In genomic region chr3:140933156-140933555, GRCm38 (mm10) we compare ENCODE assay signal across 15 mouse cellular contexts.
A peak's percentile ranks its signal among the peaks of the same experiment; 100 is the strongest.
DNase-seq lines count a peak whose midpoint lies in the region; ATAC-seq lines count a peak whose summit lies in the region.
"Had no signal": no experiment of that assay in that cellular context is flagged by ENCODE, and none has a peak within 500 bp of the region (broad histone marks: within the 10 kb centered on the region; RNA-seq: fewer than 3 reads in every experiment).

No protein-coding gene starts in this region.

- H3K9ac ChIP-seq in neural tube, embryonic 15.5 days (replicated peaks): no peak overlapping the region
- no peak overlapping the region for H3K9ac ChIP-seq in kidney, embryonic 15.5 days
- no peak overlapping the region for H3K9ac ChIP-seq in hindbrain, embryonic 16.5 days (ENCODE audit: low read depth, low read length)
- H3K9ac ChIP-seq: embryonic facial prominence, embryonic 12.5 days; forebrain, embryonic 13.5 days; forebrain, embryonic 15.5 days; forebrain, postnatal 0 days had no signal

- H3K4me1 ChIP-seq in neural tube, embryonic 15.5 days: no peaks in the 10 kb centered on the region
- no peaks in the 10 kb centered on the region for H3K4me1 ChIP-seq in kidney, embryonic 15.5 days
- no peaks in the 10 kb centered on the region for H3K4me1 ChIP-seq in hindbrain, embryonic 16.5 days (ENCODE audit: control insufficient read depth, insufficient read depth, low read depth, low read length)
- H3K4me1 ChIP-seq: embryonic facial prominence, embryonic 10.5 days; embryonic facial prominence, embryonic 12.5 days; forebrain, embryonic 13.5 days; forebrain, embryonic 15.5 days had no signal

- no peaks in the 10 kb centered on the region for H3K9me3 ChIP-seq in neural tube, embryonic 15.5 days (replicated peaks)
- H3K9me3 ChIP-seq in kidney, embryonic 15.5 days (replicated peaks): no peaks in the 10 kb centered on the region
- no peaks in the 10 kb centered on the region for H3K9me3 ChIP-seq in hindbrain, embryonic 16.5 days (ENCODE audit: control insufficient read depth, low read length)
- H3K9me3 ChIP-seq: embryonic facial prominence, embryonic 10.5 days; embryonic facial prominence, embryonic 12.5 days; forebrain, embryonic 13.5 days; forebrain, embryonic 15.5 days had no signal

- DNase-seq in cerebellum, adult 11-12 months: peak; percentile 42
- no peak for DNase-seq in cerebellum, postnatal 4 days (ENCODE audit: low spot score in 2 of 2)
- DNase-seq in cerebellum, adult 8-10 months: peak; percentile 25
- peak; percentile 52 for DNase-seq in cerebellum, adult 9-11 months
- DNase-seq: adrenal gland, adult 2 months; adrenal gland, postnatal 10 days; adrenal gland, postnatal 25 days; forebrain, postnatal 0 days had no signal

- WGBS in neural tube, embryonic 15.5 days: 43% methylated on average over 1 of the region's 1 CpGs
- WGBS in kidney, embryonic 15.5 days: 41% methylated on average over 1 of the region's 1 CpGs
- WGBS in hindbrain, embryonic 16.5 days: 49% methylated on average over 1 of the region's 1 CpGs

- no peak overlapping the region for H3K27ac ChIP-seq in neural tube, embryonic 15.5 days (replicated peaks)
- no peak overlapping the region for H3K27ac ChIP-seq in kidney, embryonic 15.5 days
- H3K27ac ChIP-seq in hindbrain, embryonic 16.5 days (ENCODE audit: low read depth, low read length): no peak overlapping the region
- H3K27ac ChIP-seq: embryonic facial prominence, embryonic 10.5 days; embryonic facial prominence, embryonic 12.5 days; forebrain, embryonic 13.5 days; forebrain, embryonic 15.5 days had no signal

- H3K36me3 ChIP-seq in neural tube, embryonic 15.5 days: no peaks in the 10 kb centered on the region
- no peaks in the 10 kb centered on the region for H3K36me3 ChIP-seq in kidney, embryonic 15.5 days
- no peaks in the 10 kb centered on the region for H3K36me3 ChIP-seq in hindbrain, embryonic 16.5 days (ENCODE audit: control insufficient read depth, insufficient read depth, low read length)
- H3K36me3 ChIP-seq: embryonic facial prominence, embryonic 10.5 days; embryonic facial prominence, embryonic 12.5 days; forebrain, embryonic 15.5 days had no signal

- H3K4me3 ChIP-seq in neural tube, embryonic 15.5 days (replicated peaks): no peak overlapping the region
- no peak overlapping the region for H3K4me3 ChIP-seq in kidney, embryonic 15.5 days (replicated peaks)
- H3K4me3 ChIP-seq in hindbrain, embryonic 16.5 days (ENCODE audit: low read length): no peak overlapping the region
- H3K4me3 ChIP-seq: embryonic facial prominence, embryonic 10.5 days; embryonic facial prominence, embryonic 12.5 days; forebrain, embryonic 13.5 days; forebrain, embryonic 15.5 days had no signal

- H3K4me2 ChIP-seq in neural tube, embryonic 15.5 days: no peak overlapping the region
- H3K4me2 ChIP-seq in kidney, embryonic 15.5 days: no peak overlapping the region
- no peak overlapping the region for H3K4me2 ChIP-seq in hindbrain, embryonic 16.5 days (ENCODE audit: low read length)
- H3K4me2 ChIP-seq: embryonic facial prominence, embryonic 12.5 days; forebrain, embryonic 13.5 days; forebrain, embryonic 15.5 days had no signal

- no peaks in the 10 kb centered on the region for H3K27me3 ChIP-seq in neural tube, embryonic 15.5 days (replicated peaks)
- H3K27me3 ChIP-seq in kidney, embryonic 15.5 days: no peaks in the 10 kb centered on the region
- H3K27me3 ChIP-seq in hindbrain, embryonic 16.5 days (replicated peaks; ENCODE audit: control insufficient read depth, insufficient read depth, low read length): no peaks in the 10 kb centered on the region
- H3K27me3 ChIP-seq: embryonic facial prominence, embryonic 12.5 days; forebrain, embryonic 13.5 days; forebrain, embryonic 15.5 days had no signal

- no peak for ATAC-seq in neural tube, embryonic 15.5 days (ENCODE audit: low FRiP score)
- no peak for ATAC-seq in kidney, embryonic 15.5 days (replicated peaks; ENCODE audit: low FRiP score)
- ATAC-seq in hindbrain, embryonic 16.5 days: no peak
- ATAC-seq: forebrain, embryonic 13.5 days; forebrain, embryonic 15.5 days; forebrain, postnatal 0 days had no signal

Comparison
In these comparisons a context has a peak if more than half of its experiments do, and no peak if none do; other contexts are left out.
1. DNase-seq: peak in cerebellum, adult 11-12 months (single experiment), cerebellum, adult 8-10 months (single experiment) and cerebellum, adult 9-11 months (single experiment); none in cerebellum, postnatal 4 days (0 of 2).